Mouse (Mus musculus) limb, embryonic 13.5 days (tissue): ENCODE data around the gene Cyfip1. TPM values are rescaled to one million over a fixed set of nuclear protein-coding genes. Genes with fewer than 3 reads are reported as not detected.
"Not testable (repeated sequence)": the region's sequence is repeated elsewhere in the genome, so short reads cannot be mapped to it uniquely, and the experiment has no call there.

ENCODE experiments used
- ATAC-seq: fragments of 200-750 bp; cut with Nextera tagmentation; 2 replicates; pipeline ENCODE4 v1.8.0; 2017; ENCODE audit warnings: low read depth, moderate number of reproducible peaks, moderate TSS enrichment; ENCODE audit not compliant: low FRiP score
- H3K27ac ChIP-seq: fragments of 300-500 bp; sonication (generic); 2 replicates; pipeline ENCODE4 v1.5.1; 2015; ENCODE audit warnings: inconsistent platforms, mild to moderate bottlenecking, moderate library complexity
- H3K27me3 ChIP-seq: fragments of 300-500 bp; sonication (generic); 2 replicates; pipeline ENCODE4 v1.6.1; 2015; ENCODE audit warnings: mild to moderate bottlenecking, inconsistent platforms
- H3K36me3 ChIP-seq: fragments of 300-500 bp; sonication (generic); 2 replicates; pipeline ENCODE4 v1.6.1; 2015; ENCODE audit warnings: inconsistent platforms, mild to moderate bottlenecking, moderate library complexity
- H3K4me1 ChIP-seq: fragments of 300-500 bp; sonication (generic); 2 replicates; pipeline ENCODE4 v1.6.1; 2015; ENCODE audit warnings: inconsistent platforms
- H3K4me2 ChIP-seq: fragments of 300-500 bp; sonication (generic); replicated peaks from 2 replicates; pipeline ENCODE4 v1.6.1; 2015; ENCODE audit warnings: inconsistent platforms, mild to moderate bottlenecking, moderate library complexity
- H3K4me3 ChIP-seq: fragments of 300-500 bp; sonication (generic); 2 replicates; pipeline ENCODE4 v1.5.1; 2015; ENCODE audit warnings: moderate library complexity, mild to moderate bottlenecking, inconsistent platforms
- H3K9ac ChIP-seq: fragments of 300-500 bp; sonication (generic); 2 replicates; pipeline ENCODE4 v1.6.1; 2015; ENCODE audit warnings: mild to moderate bottlenecking, inconsistent platforms
- H3K9me3 ChIP-seq: fragments of 300-500 bp; sonication (generic); 2 replicates; pipeline ENCODE4 v1.6.1; 2016; ENCODE audit warnings: inconsistent platforms
- WGBS: fragments of 180-500 bp; shearing (Covaris S2); methylation state at CpG from one replicate; pipeline ENCODE4 v1.1.7; 2015; 5-methylcytosine and 5-hydroxymethylcytosine counted together
- polyA plus RNA-seq: library from polyadenylated mRNA; unstranded; fragments of >200 nt; fragmentation: Nextera tagmentation; extraction: Ambion mirVana; gene quantifications from 2 replicates; pipeline ENCODE4 v1.2.1, GENCODE M21; 2015

The Cyfip1 gene
- polyA plus RNA-seq, 1 experiment from 2014 or later, result 127 TPM

DNA sequence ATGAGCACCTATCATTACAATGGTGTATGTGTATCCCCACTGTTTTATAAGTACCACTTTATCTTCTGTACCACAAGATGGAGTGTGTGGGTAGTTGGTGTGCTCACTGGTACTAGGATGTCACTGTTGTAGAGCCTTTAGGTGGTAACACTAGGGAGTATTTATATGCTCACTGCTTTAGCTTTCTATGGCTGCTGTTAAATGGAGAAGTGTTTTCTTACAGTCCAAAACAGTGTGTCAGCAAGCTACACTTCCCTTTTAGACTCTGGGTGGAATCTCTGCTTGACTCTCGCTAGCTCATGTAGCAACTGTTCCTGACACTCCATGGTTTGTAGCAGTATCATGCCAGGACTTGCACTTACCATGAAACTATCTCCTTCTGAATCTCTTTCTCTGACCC lies 68.0 kb downstream of the Cyfip1 start:
- H3K4me2 ChIP-seq, result no peak overlapping the region
- no peaks in the 10 kb centered on the region for H3K27me3 ChIP-seq
- no peaks in the 10 kb centered on the region for H3K4me1 ChIP-seq
- ATAC-seq, result no peak
- H3K9me3 ChIP-seq, result no peaks in the 10 kb centered on the region
- H3K36me3 ChIP-seq, result peaks cover 85% of the 10 kb centered on the region
- H3K27ac ChIP-seq, result no peak overlapping the region
- WGBS, result 84% methylated on average over 1 of the region's 1 CpGs
- no peak overlapping the region for H3K9ac ChIP-seq
- no peak overlapping the region for H3K4me3 ChIP-seq

DNA sequence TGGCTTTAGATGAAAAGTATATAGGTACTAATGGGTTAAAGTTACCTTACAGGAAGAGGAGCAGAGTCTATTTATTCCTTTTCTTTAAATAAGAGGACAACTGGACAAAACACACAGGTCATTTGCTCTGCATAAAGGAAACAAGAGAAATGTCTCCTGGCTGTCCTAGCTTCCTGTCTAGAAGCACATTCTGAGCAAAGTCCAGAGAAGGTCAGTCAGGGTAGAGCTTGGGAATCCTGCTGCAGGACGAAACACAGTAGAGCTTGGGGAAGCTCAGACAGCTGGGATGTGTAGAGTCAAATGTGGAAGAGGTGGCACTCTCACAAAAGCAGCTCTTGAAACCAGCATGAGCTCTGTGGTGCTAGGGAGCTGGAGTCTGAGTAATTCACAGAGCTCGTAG lies 68.8 kb downstream of the Cyfip1 start:
- Histone ChIP-seq H3K9me3 (no peaks in the 10 kb centered on the region), H3K27ac (no peak overlapping the region), H3K27me3 (no peaks in the 10 kb centered on the region), H3K4me2 (no peak overlapping the region), H3K4me1 (no peaks in the 10 kb centered on the region), H3K4me3 (no peak overlapping the region), H3K9ac (no peak overlapping the region), H3K36me3 (peaks cover 86% of the 10 kb centered on the region)
- 76% methylated on average over 2 of the region's 2 CpGs for WGBS
- no peak for ATAC-seq

DNA sequence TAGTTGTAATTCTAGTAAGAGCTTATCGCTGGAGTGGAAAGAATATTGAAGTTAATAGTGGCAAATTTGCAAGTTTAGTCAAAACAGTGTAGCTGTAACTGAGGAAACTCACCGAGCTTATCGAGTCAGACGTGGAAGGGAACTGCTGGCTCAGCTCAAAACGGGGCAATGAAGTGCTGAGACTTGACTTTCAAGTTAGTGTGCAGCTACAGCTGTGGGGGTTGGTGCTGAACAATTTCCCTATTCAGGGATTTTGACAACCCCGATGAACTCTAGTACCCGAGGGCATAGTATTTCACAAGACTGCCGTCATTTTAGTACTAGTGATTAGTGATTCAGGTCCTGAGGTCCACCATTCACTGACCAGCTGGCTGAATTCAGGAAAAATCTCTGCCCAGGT lies 69.8 kb downstream of the Cyfip1 start:
- Histone ChIP-seq H3K4me1 (no peaks in the 10 kb centered on the region), H3K9ac (no peak overlapping the region), H3K36me3 (peaks cover 85% of the 10 kb centered on the region), H3K27ac (no peak overlapping the region), H3K4me2 (no peak overlapping the region), H3K9me3 (no peaks in the 10 kb centered on the region), H3K4me3 (no peak overlapping the region), H3K27me3 (no peaks in the 10 kb centered on the region)
- 78% methylated on average over 8 of the region's 8 CpGs for WGBS
- ATAC-seq, result no peak

DNA sequence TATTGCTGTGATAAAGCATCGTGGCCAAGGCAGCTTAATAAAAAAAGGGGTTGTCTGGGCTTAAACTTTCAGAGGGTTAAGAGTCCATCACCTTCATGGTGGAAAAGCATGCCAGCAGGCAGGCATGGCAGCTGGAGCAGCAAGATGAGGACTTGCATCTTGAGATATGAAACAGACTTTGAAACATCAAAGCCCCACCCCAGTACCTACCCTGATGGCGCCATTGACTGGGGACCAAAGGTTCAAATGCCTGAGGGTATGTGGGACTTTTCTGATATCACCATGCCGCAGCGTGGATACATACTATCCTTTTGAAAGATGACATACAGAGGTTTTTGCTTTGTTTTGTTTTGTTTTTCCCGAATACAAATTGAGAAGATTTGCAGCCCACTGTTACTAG lies 70.6 kb downstream of the Cyfip1 start:
- Histone ChIP-seq H3K9me3 (no peaks in the 10 kb centered on the region), H3K4me1 (no peaks in the 10 kb centered on the region), H3K9ac (no peak overlapping the region), H3K27me3 (no peaks in the 10 kb centered on the region), H3K27ac (no peak overlapping the region), H3K4me2 (no peak overlapping the region), H3K4me3 (no peak overlapping the region), H3K36me3 (peaks cover 87% of the 10 kb centered on the region)
- 95% methylated on average over 5 of the region's 5 CpGs for WGBS
- ATAC-seq, result no peak

DNA sequence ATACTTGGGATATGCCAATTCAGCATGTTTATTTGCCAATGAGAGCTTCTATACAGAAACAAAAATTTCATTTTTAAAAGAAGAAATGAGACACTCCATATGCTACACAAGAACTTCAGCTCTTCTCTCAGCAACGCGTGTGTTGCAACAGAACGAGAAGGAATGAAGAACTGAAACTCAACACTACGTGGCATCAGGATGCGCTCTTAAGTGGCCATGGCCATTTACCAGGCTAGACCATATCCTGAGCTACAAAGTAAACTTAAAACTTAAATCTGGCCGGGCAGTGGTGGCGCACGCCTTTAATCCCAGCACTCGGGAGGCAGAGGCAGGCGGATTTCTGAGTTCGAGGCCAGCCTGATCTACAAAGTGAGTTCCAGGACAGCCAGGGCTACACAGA lies 76.8 kb downstream of the Cyfip1 start:
- not testable (repeated sequence) for H3K4me1 ChIP-seq, H3K27me3 ChIP-seq, H3K27ac ChIP-seq, H3K9ac ChIP-seq, H3K9me3 ChIP-seq, H3K4me2 ChIP-seq, ATAC-seq, H3K4me3 ChIP-seq
- WGBS, result 97% methylated on average over 11 of the region's 11 CpGs
- H3K36me3 ChIP-seq, result peaks cover 93% of the 10 kb centered on the region

DNA sequence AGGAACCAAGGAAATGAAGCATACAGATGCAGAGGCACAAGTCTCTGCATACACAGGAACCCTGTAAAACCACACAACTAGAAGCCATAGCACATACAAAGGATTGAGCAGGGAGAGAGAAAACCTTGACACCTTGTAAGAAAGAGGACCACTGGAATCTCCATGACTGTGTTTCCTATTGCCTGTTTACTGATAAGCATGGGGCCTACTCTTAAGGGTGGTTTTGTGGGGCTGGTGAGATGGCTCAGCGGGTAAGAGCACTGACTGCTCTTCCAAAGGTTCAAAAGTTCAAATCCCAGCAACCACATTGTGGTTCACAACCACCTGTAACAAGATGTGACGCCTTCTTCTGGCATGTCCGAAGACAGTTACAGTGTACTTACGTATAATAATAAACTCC lies 85.7 kb downstream of the Cyfip1 start:
- no peak overlapping the region for H3K4me2 ChIP-seq
- H3K27me3 ChIP-seq, result no peaks in the 10 kb centered on the region
- H3K9ac ChIP-seq, result no peak overlapping the region
- H3K36me3 ChIP-seq, result peaks cover 82% of the 10 kb centered on the region
- WGBS, result 92% methylated on average over 4 of the region's 4 CpGs
- no peaks in the 10 kb centered on the region for H3K9me3 ChIP-seq
- no peak overlapping the region for H3K27ac ChIP-seq
- H3K4me1 ChIP-seq, result no peaks in the 10 kb centered on the region
- no peak for ATAC-seq
- H3K4me3 ChIP-seq, result no peak overlapping the region

DNA sequence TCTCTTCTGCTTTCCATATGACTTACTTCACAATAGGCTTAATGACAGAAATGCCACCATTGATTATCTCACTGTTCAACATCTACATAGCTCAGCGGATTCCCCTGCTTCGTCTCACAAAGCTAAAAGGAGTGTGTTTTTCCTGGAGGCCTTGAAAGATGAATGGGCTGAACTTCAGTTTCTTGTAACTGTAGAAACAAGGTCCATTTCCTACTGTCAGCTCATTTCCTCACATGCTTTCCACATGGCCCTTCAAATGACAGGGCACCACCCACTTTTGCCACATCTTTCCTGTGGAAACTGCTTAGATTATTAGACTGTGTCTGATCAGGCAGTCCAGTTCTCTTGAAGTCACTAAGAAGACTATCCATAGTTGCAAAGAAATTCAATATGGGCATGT lies 87.1 kb downstream of the Cyfip1 start:
- no peaks in the 10 kb centered on the region for H3K4me1 ChIP-seq
- H3K36me3 ChIP-seq, result peaks cover 69% of the 10 kb centered on the region
- no peak overlapping the region for H3K4me3 ChIP-seq
- H3K9me3 ChIP-seq, result no peaks in the 10 kb centered on the region
- no peak overlapping the region for H3K4me2 ChIP-seq
- 91% methylated on average over 2 of the region's 2 CpGs for WGBS
- no peaks in the 10 kb centered on the region for H3K27me3 ChIP-seq
- no peak for ATAC-seq
- H3K27ac ChIP-seq, result no peak overlapping the region
- no peak overlapping the region for H3K9ac ChIP-seq

DNA sequence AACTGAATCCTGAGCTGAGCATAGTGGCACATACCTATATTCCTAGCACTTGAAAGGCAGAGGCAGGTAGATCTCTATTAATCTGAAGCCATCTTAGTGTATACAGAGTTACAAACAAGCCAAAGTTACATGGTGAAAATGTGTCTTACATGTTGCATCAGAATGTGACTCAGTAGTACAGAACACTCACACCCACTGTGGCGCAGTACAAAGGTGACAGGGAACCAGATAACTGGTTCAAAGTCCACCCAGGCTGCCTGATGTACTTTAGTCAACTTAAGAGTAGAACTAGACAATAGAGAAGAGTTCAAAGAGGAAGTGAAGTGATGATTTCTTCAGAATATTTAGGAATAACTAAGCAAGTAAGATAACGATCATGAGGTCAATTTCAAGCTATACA lies 93.5 kb downstream of the Cyfip1 start:
- ATAC-seq, result no peak
- Histone ChIP-seq H3K27ac (no peak overlapping the region), H3K4me3 (no peak overlapping the region), H3K36me3 (peaks cover 34% of the 10 kb centered on the region), H3K9me3 (no peaks in the 10 kb centered on the region), H3K9ac (no peak overlapping the region), H3K4me2 (no peak overlapping the region), H3K27me3 (no peaks in the 10 kb centered on the region), H3K4me1 (no peaks in the 10 kb centered on the region)
- WGBS, result 91% methylated on average over 2 of the region's 2 CpGs

DNA sequence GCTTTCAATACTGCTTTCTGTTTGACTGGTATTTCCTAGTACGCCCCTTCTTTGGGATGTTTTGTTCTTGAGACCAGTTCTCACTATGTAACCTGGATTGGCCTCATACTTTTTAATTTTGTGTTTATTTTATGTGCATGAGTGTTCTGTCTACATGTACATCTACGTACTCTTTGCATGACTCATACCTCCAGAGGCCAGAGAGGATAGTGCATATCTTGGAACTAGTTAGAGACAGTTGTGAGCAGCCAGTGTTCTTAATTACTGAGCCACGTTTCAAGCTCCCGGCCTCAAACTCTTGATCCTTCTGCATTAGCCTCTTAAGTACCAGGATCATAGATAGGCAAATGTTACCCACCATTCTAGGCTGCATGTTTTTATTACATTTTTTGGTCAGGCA lies 96.8 kb downstream of the Cyfip1 start:
- Histone ChIP-seq H3K4me1 (no peaks in the 10 kb centered on the region), H3K27ac (no peak overlapping the region), H3K27me3 (no peaks in the 10 kb centered on the region), H3K36me3 (peaks cover 17% of the 10 kb centered on the region), H3K9me3 (no peaks in the 10 kb centered on the region), H3K9ac (no peak overlapping the region), H3K4me2 (no peak overlapping the region), H3K4me3 (no peak overlapping the region)
- ATAC-seq, result no peak
- 88% methylated on average over 4 of the region's 4 CpGs for WGBS

DNA sequence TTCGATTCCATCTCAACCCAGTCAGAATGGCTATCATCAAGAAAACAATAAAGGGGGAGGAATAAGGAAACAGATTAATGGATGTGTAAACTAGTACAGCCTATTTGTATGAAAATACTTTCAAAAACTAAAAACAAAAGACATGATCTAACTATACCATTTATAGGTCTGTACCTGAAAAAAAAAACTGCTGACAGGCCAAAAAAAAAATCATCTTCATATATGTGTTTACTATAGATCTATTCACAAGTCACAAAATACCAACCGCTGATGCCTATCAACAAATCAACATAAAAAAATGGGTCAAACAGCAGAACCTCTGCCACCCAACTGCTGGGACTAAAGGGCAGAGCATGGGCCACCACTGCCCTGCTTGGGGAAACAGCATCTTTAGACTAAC lies 114.5 kb downstream of the Cyfip1 start:
- ATAC-seq, result no peak
- Histone ChIP-seq H3K4me1 (peaks cover 6% of the 10 kb centered on the region), H3K36me3 (peaks cover 24% of the 10 kb centered on the region), H3K9ac (no peak overlapping the region), H3K9me3 (peaks cover 3% of the 10 kb centered on the region; the same call in 1 of the 2 replicates), H3K27me3 (no peaks in the 10 kb centered on the region), H3K27ac (no peak overlapping the region), H3K4me2 (no peak overlapping the region), H3K4me3 (no peak overlapping the region)
- WGBS, result 93% methylated on average over 2 of the region's 2 CpGs

DNA sequence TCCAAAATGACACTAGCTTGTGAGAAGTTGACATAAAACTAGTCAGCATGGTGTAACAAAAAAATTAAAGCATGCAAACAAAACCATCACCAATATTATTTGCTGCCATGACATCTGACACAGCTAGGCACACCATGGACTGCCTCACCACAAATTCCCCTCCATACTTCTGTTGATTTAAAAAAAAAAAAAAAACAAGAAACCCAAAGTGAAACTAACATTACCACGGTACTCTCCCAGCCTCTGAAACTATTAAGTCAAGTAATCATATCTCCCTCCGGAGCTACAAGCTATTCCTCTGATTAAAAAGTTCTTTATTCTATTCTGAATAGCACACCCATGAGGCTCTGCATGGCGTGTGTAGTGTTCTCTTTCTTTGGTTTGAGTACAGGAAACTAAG lies 115.6 kb downstream of the Cyfip1 start:
- H3K9me3 ChIP-seq, result peaks cover 3% of the 10 kb centered on the region; the same call in 1 of the 2 replicates
- H3K27me3 ChIP-seq, result no peaks in the 10 kb centered on the region
- peaks cover 7% of the 10 kb centered on the region for H3K4me1 ChIP-seq
- no peak overlapping the region for H3K9ac ChIP-seq
- no peak for ATAC-seq
- H3K27ac ChIP-seq, result no peak overlapping the region
- WGBS, result 88% methylated on average over 3 of the region's 3 CpGs
- no peak overlapping the region for H3K4me3 ChIP-seq
- no peak overlapping the region for H3K4me2 ChIP-seq
- peaks cover 24% of the 10 kb centered on the region for H3K36me3 ChIP-seq

DNA sequence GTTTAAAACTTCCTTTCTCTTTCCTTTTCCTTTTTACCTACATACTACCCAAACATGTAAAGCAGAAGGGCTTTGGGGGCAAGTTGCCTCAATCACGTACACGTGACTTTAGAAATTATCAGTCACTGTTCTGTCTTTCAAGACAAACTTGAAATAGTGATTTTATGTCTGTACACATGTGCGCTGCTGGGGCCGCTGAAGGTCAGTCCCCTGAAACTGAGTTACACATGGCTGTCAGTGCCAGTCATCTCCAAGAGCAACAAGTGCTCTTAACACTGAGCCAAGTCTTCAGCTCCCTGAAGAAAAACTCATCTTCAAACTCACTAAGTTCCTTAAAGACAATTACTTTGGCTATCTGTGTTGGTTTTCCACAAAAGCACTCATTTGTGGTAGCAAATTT lies 116.4 kb downstream of the Cyfip1 start:
- 95% methylated on average over 4 of the region's 4 CpGs for WGBS
- H3K4me2 ChIP-seq, result no peak overlapping the region
- peaks cover 3% of the 10 kb centered on the region; the same call in 1 of the 2 replicates for H3K9me3 ChIP-seq
- no peak overlapping the region for H3K27ac ChIP-seq
- no peak overlapping the region for H3K9ac ChIP-seq
- H3K4me3 ChIP-seq, result no peak overlapping the region
- no peak for ATAC-seq
- H3K4me1 ChIP-seq, result peaks cover 8% of the 10 kb centered on the region
- H3K27me3 ChIP-seq, result no peaks in the 10 kb centered on the region
- H3K36me3 ChIP-seq, result peaks cover 24% of the 10 kb centered on the region

DNA sequence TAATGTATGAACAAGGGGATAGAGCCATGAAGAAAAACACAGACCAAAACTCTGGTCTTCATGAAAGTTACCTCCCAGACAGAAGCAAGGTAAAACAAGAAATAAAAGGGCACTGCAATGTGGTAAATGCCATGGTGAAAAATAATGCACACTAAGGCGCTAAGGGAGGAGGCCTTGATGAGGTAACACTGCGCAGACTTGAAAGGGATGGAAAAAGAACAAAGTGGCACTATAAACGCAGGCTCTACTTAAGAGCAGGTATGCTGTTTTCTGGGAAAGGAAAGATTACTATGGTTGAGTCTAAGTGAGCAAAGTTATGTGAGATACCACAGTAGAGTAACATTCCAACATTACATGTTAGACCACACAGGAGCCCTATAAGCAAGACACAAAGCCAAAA lies 118.3 kb downstream of the Cyfip1 start:
- ATAC-seq, result no peak
- peaks cover 12% of the 10 kb centered on the region for H3K4me1 ChIP-seq

More for the DNA sequence above, 118.3 kb downstream of the Cyfip1 start:
- no peak overlapping the region for H3K27ac ChIP-seq
- peaks cover 2% of the 10 kb centered on the region; the same call in 1 of the 2 replicates for H3K9me3 ChIP-seq
- H3K4me3 ChIP-seq, result no peak overlapping the region
- WGBS, result 89% methylated on average over 3 of the region's 3 CpGs
- no peaks in the 10 kb centered on the region for H3K27me3 ChIP-seq
- no peak overlapping the region for H3K4me2 ChIP-seq
- peaks cover 13% of the 10 kb centered on the region for H3K36me3 ChIP-seq
- no peak overlapping the region for H3K9ac ChIP-seq
